Comparison of ENCODE assay signal across 9 mouse cellular contexts in genomic region chr15:80258240-80259170, GRCm38 (mm10). TPM values are rescaled to one million over a fixed set of nuclear protein-coding genes. Genes with fewer than 3 reads are reported as not detected.
DNase-seq lines count a peak whose midpoint lies in the region; ATAC-seq and TF ChIP-seq lines count a peak whose summit lies in the region.
"Had no signal": no experiment of that assay in that cellular context is flagged by ENCODE, and none has a peak within 500 bp of the region (broad histone marks: within the 10 kb centered on the region; RNA-seq: fewer than 3 reads in every experiment).

No protein-coding gene starts in this region.

- H3K27me3 ChIP-seq in kidney, adult 2 months (replicated peaks; ENCODE audit: control insufficient read depth, insufficient read depth, low read length): no peaks in the 10 kb centered on the region
- no peaks in the 10 kb centered on the region for H3K27me3 ChIP-seq in forebrain, embryonic 15.5 days
- H3K27me3 ChIP-seq in limb, embryonic 15.5 days: no peaks in the 10 kb centered on the region
- no peaks in the 10 kb centered on the region for H3K27me3 ChIP-seq in small intestine, adult 2 months (ENCODE audit: control insufficient read depth, insufficient read depth, low read length)

- WGBS in kidney, adult 2 months: 58% methylated on average over 11 of the region's 11 CpGs
- 65% methylated on average over 11 of the region's 11 CpGs for WGBS in forebrain, embryonic 15.5 days
- WGBS in limb, embryonic 15.5 days: 45% methylated on average over 11 of the region's 11 CpGs
- WGBS in small intestine, adult 2 months: 46% methylated on average over 11 of the region's 11 CpGs

- H3K9me3 ChIP-seq in forebrain, embryonic 15.5 days: no peaks in the 10 kb centered on the region
- no peaks in the 10 kb centered on the region for H3K9me3 ChIP-seq in limb, embryonic 15.5 days

- peak overlapping the region; percentile 92; the same call in 1 of the 2 replicates for H3K4me2 ChIP-seq in forebrain, embryonic 15.5 days (replicated peaks)
- H3K4me2 ChIP-seq in limb, embryonic 15.5 days: no peak overlapping the region

- TF ChIP-seq CTCF in kidney, adult 2 months (conservative IDR thresholded peaks at IDR 0.05; ENCODE audit: insufficient read depth, insufficient read length, low read depth, low read length): no peak
- no peak for TF ChIP-seq CTCF in small intestine, adult 2 months (IDR thresholded peaks at IDR 0.05; ENCODE audit: extremely low read depth, insufficient read length, insufficient replicate concordance, low read depth, low read length)

- no peak overlapping the region for H3K27ac ChIP-seq in kidney, adult 2 months (ENCODE audit: insufficient read depth, low read depth, low read length)
- H3K27ac ChIP-seq in forebrain, embryonic 15.5 days (replicated peaks): peak overlapping the region; percentile 99
- H3K27ac ChIP-seq in limb, embryonic 15.5 days: peak overlapping the region; percentile 99
- H3K27ac ChIP-seq in small intestine, adult 2 months (ENCODE audit: insufficient read depth, low read depth, low read length): peak overlapping the region; percentile 83

- DNase-seq in kidney, postnatal 4 days: peak; percentile 36 to 54
- no peak for DNase-seq in kidney, adult 2 months
- DNase-seq in ZHBTc4 (ENCODE audit: low read depth, low spot score): peak; percentile 87
- DNase-seq in testis, postnatal 10 days (ENCODE audit: low spot score): no peak

- H3K4me1 ChIP-seq in kidney, adult 2 months (ENCODE audit: control insufficient read depth, insufficient read depth, low read length): peaks cover 19% of the 10 kb centered on the region; the same call in 1 of the 2 replicates
- peaks cover 49% of the 10 kb centered on the region for H3K4me1 ChIP-seq in forebrain, embryonic 15.5 days
- H3K4me1 ChIP-seq in limb, embryonic 15.5 days: peaks cover 47% of the 10 kb centered on the region
- peaks cover 20% of the 10 kb centered on the region; the same call in 1 of the 2 replicates for H3K4me1 ChIP-seq in small intestine, adult 2 months (ENCODE audit: control insufficient read depth, insufficient read depth, insufficient read length, low read length)

- no peak for ATAC-seq in forebrain, embryonic 15.5 days (replicated peaks)
- ATAC-seq in limb, embryonic 15.5 days (ENCODE audit: insufficient number of reproducible peaks, low FRiP score, low TSS enrichment, low read depth): no peak
- ATAC-seq in monocyte, adult 5-6 weeks (replicated peaks; ENCODE audit: insufficient number of reproducible peaks, low FRiP score, low TSS enrichment, poor library complexity, severe bottlenecking): no peak

- H3K9ac ChIP-seq in forebrain, embryonic 15.5 days (replicated peaks): peak overlapping the region; percentile 100; the same call in 1 of the 2 replicates
- H3K9ac ChIP-seq in limb, embryonic 15.5 days: no peak overlapping the region

- TF ChIP-seq POLR2A in kidney, adult 2 months (IDR thresholded peaks at IDR 0.05; ENCODE audit: low read depth, low read length): no peak
- TF ChIP-seq POLR2A in small intestine, adult 2 months (IDR thresholded peaks at IDR 0.05; ENCODE audit: low read depth, low read length): no peak

- no peak overlapping the region for H3K4me3 ChIP-seq in kidney, adult 2 months (ENCODE audit: insufficient read depth, low read depth, low read length)
- no peak overlapping the region; the same call in 1 of the 2 replicates for H3K4me3 ChIP-seq in forebrain, embryonic 15.5 days
- H3K4me3 ChIP-seq in limb, embryonic 15.5 days: no peak overlapping the region
- no peak overlapping the region for H3K4me3 ChIP-seq in small intestine, adult 2 months (ENCODE audit: low read depth, low read length)

- H3K36me3 ChIP-seq in kidney, adult 2 months (ENCODE audit: control insufficient read depth, insufficient read depth, low read length): peaks cover 17% of the 10 kb centered on the region
- peaks cover 34% of the 10 kb centered on the region for H3K36me3 ChIP-seq in forebrain, embryonic 15.5 days
- H3K36me3 ChIP-seq in limb, embryonic 15.5 days: peaks cover 37% of the 10 kb centered on the region
- H3K36me3 ChIP-seq in small intestine, adult 2 months (ENCODE audit: control insufficient read depth, insufficient read depth, low read length): peaks cover 21% of the 10 kb centered on the region

RNA-seq across cellular contexts. Expression of gene Atf4, which starts 3.5 kb away (rescaled TPM):
- polyA plus RNA-seq in kidney, adult 2 months (2012; rRNA removed): 92.3 and 126 TPM in 2 replicates
- 123 and 124 TPM in 2 replicates for polyA plus RNA-seq in forebrain, embryonic 15.5 days (2015; fragmentation: Nextera tagmentation; extraction: Ambion mirVana)
- polyA plus RNA-seq in limb, embryonic 15.5 days (2015; fragmentation: Nextera tagmentation; extraction: Ambion mirVana): 145 and 160 TPM in 2 replicates
- polyA plus RNA-seq in small intestine, adult 2 months (2012; rRNA removed): 127 and 274 TPM in 2 replicates
- total RNA-seq in monocyte, adult 5-6 weeks (2017): 446 to 519 TPM (median 465 TPM) in 3 replicates

RNA-seq across cellular contexts. Expression of gene Rps19bp1, which starts 5.6 kb away (rescaled TPM):
- polyA plus RNA-seq in kidney, adult 2 months (2012; rRNA removed): 25.8 and 29.9 TPM in 2 replicates
- 65.3 and 70.7 TPM in 2 replicates for polyA plus RNA-seq in forebrain, embryonic 15.5 days (2015; fragmentation: Nextera tagmentation; extraction: Ambion mirVana)
- polyA plus RNA-seq in limb, embryonic 15.5 days (2015; fragmentation: Nextera tagmentation; extraction: Ambion mirVana): 47.9 and 57.0 TPM in 2 replicates
- 19.1 and 19.3 TPM in 2 replicates for polyA plus RNA-seq in small intestine, adult 2 months (2012; rRNA removed)
- 10.6 to 23.0 TPM (median 13.2 TPM) in 3 replicates for total RNA-seq in monocyte, adult 5-6 weeks (2017)

RNA-seq across cellular contexts. Expression of gene AC140267.1, which starts 22.9 kb away (rescaled TPM):
- polyA plus RNA-seq in kidney, adult 2 months (2012; rRNA removed): not detected in 2 replicates
- 4.2 TPM in 1 of 2 replicates, not detected in the other for polyA plus RNA-seq in forebrain, embryonic 15.5 days (2015; fragmentation: Nextera tagmentation; extraction: Ambion mirVana)
- polyA plus RNA-seq in limb, embryonic 15.5 days (2015; fragmentation: Nextera tagmentation; extraction: Ambion mirVana): not detected in 2 replicates
- not detected in 2 replicates for polyA plus RNA-seq in small intestine, adult 2 months (2012; rRNA removed)
- not detected in 3 replicates for total RNA-seq in monocyte, adult 5-6 weeks (2017)
- polyA plus RNA-seq: testis, adult 2 months had no signal

RNA-seq across cellular contexts. Expression of gene Mief1, which starts 24.7 kb away (rescaled TPM):
- 16.3 and 16.9 TPM in 2 replicates for polyA plus RNA-seq in kidney, adult 2 months (2012; rRNA removed)
- polyA plus RNA-seq in forebrain, embryonic 15.5 days (2015; fragmentation: Nextera tagmentation; extraction: Ambion mirVana): 41.0 and 41.6 TPM in 2 replicates
- polyA plus RNA-seq in limb, embryonic 15.5 days (2015; fragmentation: Nextera tagmentation; extraction: Ambion mirVana): 25.6 and 27.7 TPM in 2 replicates
- polyA plus RNA-seq in small intestine, adult 2 months (2012; rRNA removed): 9.4 and 16.7 TPM in 2 replicates
- total RNA-seq in monocyte, adult 5-6 weeks (2017): 28.7 to 38.2 TPM (median 29.9 TPM) in 3 replicates

RNA-seq across cellular contexts. Expression of gene Cacna1i, which starts 28.5 kb away (rescaled TPM):
- polyA plus RNA-seq in kidney, adult 2 months (2012; rRNA removed): 0.16 and 0.89 TPM in 2 replicates
- polyA plus RNA-seq in forebrain, embryonic 15.5 days (2015; fragmentation: Nextera tagmentation; extraction: Ambion mirVana): 0.50 and 0.57 TPM in 2 replicates
- polyA plus RNA-seq in limb, embryonic 15.5 days (2015; fragmentation: Nextera tagmentation; extraction: Ambion mirVana): 0.02 and 0.06 TPM in 2 replicates
- 0.46 and 0.85 TPM in 2 replicates for polyA plus RNA-seq in small intestine, adult 2 months (2012; rRNA removed)
- total RNA-seq in monocyte, adult 5-6 weeks (2017): 2.2 to 5.0 TPM (median 3.1 TPM) in 3 replicates

Comparison
In these comparisons a context has a peak if more than half of its experiments do, and no peak if none do; other contexts are left out.
1. DNase-seq: peak in kidney, postnatal 4 days (2 of 2) and ZHBTc4 (single experiment); none in kidney, adult 2 months (single experiment) and testis, postnatal 10 days (single experiment).